Mouse (Mus musculus): ENCODE data around the gene Olfr324. TPM values are rescaled to one million over a fixed set of nuclear protein-coding genes. Genes with fewer than 3 reads are reported as not detected.

The Olfr324 gene
- total and polyA plus RNA-seq, 3 experiments = not detected

DNA sequence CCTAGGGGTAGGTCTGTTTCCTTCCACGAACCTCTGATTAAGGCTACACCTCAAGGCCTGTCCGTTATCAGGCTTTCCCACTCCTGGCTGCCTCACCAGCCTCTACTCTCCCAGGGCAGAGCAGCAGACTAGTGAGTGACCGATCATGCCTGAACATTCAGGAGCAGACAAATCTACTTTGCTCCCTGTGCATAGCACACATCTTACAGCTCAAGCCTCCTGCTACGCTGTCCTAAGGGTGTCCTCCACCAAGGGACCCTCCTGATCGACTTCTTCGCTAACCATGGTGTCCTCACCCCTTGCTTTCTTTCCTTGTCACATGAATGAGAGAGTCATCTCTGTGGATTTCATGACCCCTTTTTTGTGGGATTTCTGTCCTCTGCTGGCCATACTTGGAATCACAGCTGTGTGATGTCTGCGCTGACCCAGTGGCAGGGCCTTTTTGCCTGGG lies 7.0 kb upstream of the Olfr324 start:
- H3K4me1 ChIP-seq (ENCODE audit: control insufficient read depth, insufficient read depth, low read length) = no peaks in the 10 kb centered on the region
- H3K27me3 ChIP-seq (ENCODE audit: control insufficient read depth, insufficient read depth, low read length) = no peaks in the 10 kb centered on the region
- no peak overlapping the region for H3K27ac ChIP-seq
- H3K9ac ChIP-seq (ENCODE audit: low read depth, low read length) = no peak overlapping the region
- TF ChIP-seq POLR2A (IDR thresholded peaks at IDR 0.05; ENCODE audit: insufficient read depth, low read depth, low read length) (no peak), CTCF (IDR thresholded peaks at IDR 0.05) (peak; percentile 89), EP300 (IDR thresholded peaks at IDR 0.05; ENCODE audit: insufficient read depth, low read depth, low read length) (no peak)
- no peaks in the 10 kb centered on the region for H3K36me3 ChIP-seq (ENCODE audit: control insufficient read depth, insufficient read depth, low read length)
- H3K79me2 ChIP-seq (replicated peaks; ENCODE audit: control insufficient read depth, insufficient read depth, low read length) = no peaks in the 10 kb centered on the region
- intact Hi-C loops (cut with DNase I) = loop anchor here (5.0 kb wide), 2 partner anchors 186 to 351 kb away; no protein-coding TSS in a partner anchor
- no peak overlapping the region for H3K4me3 ChIP-seq
- DNase-seq = peak; percentile 19 to 56
- WGBS = 64% methylated on average over 7 of the region's 7 CpGs

DNA sequence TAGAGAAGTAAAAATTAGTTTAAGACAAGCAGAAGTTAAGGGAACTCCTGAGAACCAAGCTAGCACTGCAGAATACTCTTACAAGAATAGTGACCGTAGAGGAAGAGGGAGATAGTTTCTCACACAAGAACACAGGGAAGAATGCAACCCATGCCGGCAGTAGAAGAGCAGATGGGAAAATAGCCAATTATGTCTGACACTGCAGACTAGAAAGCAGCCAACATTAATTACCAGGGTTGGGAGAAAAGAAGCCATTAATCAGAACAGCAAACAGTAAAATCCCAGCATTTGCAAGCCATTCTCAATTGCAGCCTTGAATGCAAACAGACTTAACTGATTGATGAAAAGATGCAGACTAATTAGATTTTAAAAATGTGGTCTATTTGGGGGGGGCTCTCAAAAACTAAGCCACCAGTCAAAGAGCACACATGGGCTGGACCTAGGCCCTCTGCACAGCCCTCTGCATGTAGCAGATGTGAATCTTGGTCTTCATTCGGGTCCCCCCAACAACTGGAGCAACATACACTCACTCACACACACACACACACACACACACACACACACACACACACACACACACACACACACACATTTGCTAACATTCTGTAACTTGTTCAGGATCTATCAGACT lies 6.2 kb upstream of the Olfr324 start:
- 52% methylated on average over 3 of the region's 3 CpGs for WGBS
- H3K9ac ChIP-seq (ENCODE audit: low read depth, low read length) = no peak overlapping the region

DNA sequence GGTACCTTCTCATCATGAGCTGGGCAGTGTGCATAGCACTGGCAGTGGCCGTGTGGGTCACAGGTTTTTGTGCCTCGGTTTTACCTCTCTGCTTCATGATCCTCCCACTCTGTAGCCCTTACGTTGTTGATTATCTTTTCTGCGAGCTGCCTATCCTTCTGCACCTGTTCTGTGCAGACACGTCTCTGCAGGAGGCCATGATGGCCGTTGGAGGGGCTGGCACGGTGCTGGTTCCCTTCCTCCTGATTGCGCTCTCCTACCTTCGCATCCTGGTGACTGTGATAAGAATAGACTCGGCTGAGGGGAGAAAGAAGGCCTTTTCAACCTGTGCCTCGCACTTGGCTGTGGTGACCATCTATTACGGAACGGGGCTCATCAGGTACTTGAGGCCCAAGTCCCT lies 2.9 kb downstream of the Olfr324 start:
- intact Hi-C loops (cut with DNase I) = no loop called here
- DNase-seq = no peak
- no peaks in the 10 kb centered on the region for H3K4me1 ChIP-seq (ENCODE audit: control insufficient read depth, insufficient read depth, low read length)
- H3K4me3 ChIP-seq = no peak overlapping the region
- H3K79me2 ChIP-seq (replicated peaks; ENCODE audit: control insufficient read depth, insufficient read depth, low read length) = no peaks in the 10 kb centered on the region
- H3K9ac ChIP-seq (ENCODE audit: low read depth, low read length) = no peak overlapping the region
- WGBS = 81% methylated on average over 13 of the region's 13 CpGs
- H3K36me3 ChIP-seq (ENCODE audit: control insufficient read depth, insufficient read depth, low read length) = no peaks in the 10 kb centered on the region
- H3K27ac ChIP-seq = no peak overlapping the region
- TF ChIP-seq EP300 (IDR thresholded peaks at IDR 0.05; ENCODE audit: insufficient read depth, low read depth, low read length) (no peak), POLR2A (IDR thresholded peaks at IDR 0.05; ENCODE audit: insufficient read depth, low read depth, low read length) (no peak), CTCF (IDR thresholded peaks at IDR 0.05) (no peak)
- H3K27me3 ChIP-seq (ENCODE audit: control insufficient read depth, insufficient read depth, low read length) = no peaks in the 10 kb centered on the region

More for the DNA sequence above, 6.2 kb upstream of the Olfr324 start:
- no peak for DNase-seq
- Histone ChIP-seq H3K79me2 (replicated peaks; ENCODE audit: control insufficient read depth, insufficient read depth, low read length) (no peaks in the 10 kb centered on the region), H3K27me3 (ENCODE audit: control insufficient read depth, insufficient read depth, low read length) (no peaks in the 10 kb centered on the region), H3K4me1 (ENCODE audit: control insufficient read depth, insufficient read depth, low read length) (no peaks in the 10 kb centered on the region), H3K27ac (no peak overlapping the region), H3K36me3 (ENCODE audit: control insufficient read depth, insufficient read depth, low read length) (no peaks in the 10 kb centered on the region), H3K4me3 (no peak overlapping the region)
- intact Hi-C loops (cut with DNase I) = loop anchor here (5.0 kb wide), 2 partner anchors 186 to 351 kb away; no protein-coding TSS in a partner anchor
- TF ChIP-seq POLR2A (IDR thresholded peaks at IDR 0.05; ENCODE audit: insufficient read depth, low read depth, low read length) = no peak
- TF ChIP-seq CTCF (IDR thresholded peaks at IDR 0.05) = no peak
- TF ChIP-seq EP300 (IDR thresholded peaks at IDR 0.05; ENCODE audit: insufficient read depth, low read depth, low read length) = no peak

DNA sequence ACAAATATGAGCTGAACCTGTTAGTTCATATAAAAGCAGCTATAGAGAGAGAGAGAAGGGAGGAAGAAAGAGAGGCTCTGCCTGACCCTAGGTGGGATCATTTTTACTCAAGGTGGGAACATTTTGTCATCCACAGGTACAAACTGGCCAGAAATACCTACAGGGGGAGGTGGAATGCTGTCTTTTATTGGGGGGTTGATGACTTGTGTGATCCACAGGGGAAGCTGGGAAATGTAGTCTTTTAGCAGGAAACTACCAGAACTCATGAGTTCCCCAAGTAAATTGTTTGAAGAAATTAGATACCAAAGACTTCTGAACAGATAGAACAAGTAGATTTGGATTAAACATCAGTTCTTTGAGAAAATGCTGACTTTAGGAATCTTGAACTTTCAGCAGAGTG lies 7.1 kb downstream of the Olfr324 start:
- H3K27me3 ChIP-seq (ENCODE audit: control insufficient read depth, insufficient read depth, low read length) = no peaks in the 10 kb centered on the region
- no peak overlapping the region; the same call in 1 of the 2 replicates for H3K27ac ChIP-seq
- intact Hi-C loops (cut with DNase I) = no loop called here

DNA sequence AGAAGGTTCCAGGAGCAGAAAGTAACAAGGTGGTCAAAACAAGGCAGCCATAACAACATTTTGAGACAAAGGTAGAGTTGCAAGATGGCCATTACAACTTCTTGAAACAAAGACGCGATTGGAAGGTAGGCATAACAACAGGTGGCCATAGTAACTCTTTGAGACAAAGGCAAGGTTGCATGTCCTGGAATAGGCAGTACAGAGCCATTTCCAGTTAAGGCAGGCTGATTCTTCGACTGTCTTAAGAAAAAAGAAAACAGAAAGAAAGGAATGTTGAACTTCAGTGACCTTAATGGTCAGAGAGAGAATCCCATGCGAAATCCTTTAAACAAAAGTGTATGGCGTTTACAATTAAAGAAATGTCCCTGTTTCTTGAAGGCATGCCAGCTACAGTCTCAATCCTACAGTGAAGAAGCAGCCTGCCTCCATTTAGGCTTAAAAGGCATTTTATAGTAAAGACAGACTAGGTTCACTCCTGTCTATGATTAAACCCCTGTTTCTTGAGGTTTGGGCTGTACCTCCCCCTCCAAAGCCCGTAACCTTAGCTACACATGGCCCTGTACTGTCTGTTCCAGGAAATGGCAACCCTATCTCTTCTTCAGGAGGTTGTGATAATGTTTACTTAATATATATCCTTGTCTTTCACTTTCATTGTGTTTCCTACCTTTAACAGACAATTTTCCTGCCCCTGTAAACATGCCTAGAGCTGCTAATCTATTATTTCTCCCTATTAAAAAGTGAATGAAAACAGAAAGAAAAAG lies 8.1 kb downstream of the Olfr324 start:
- H3K4me1 ChIP-seq (ENCODE audit: control insufficient read depth, insufficient read depth, low read length) = peaks cover 3% of the 10 kb centered on the region
- no peaks in the 10 kb centered on the region for H3K79me2 ChIP-seq (replicated peaks; ENCODE audit: control insufficient read depth, insufficient read depth, low read length)
- no peak overlapping the region for H3K4me3 ChIP-seq
- intact Hi-C loops (cut with DNase I) = no loop called here
- H3K27ac ChIP-seq = no peak overlapping the region
- 66% methylated on average over 6 of the region's 6 CpGs for WGBS
- DNase-seq = no peak
- no peaks in the 10 kb centered on the region for H3K27me3 ChIP-seq (ENCODE audit: control insufficient read depth, insufficient read depth, low read length)
- no peak overlapping the region for H3K9ac ChIP-seq (ENCODE audit: low read depth, low read length)
- no peaks in the 10 kb centered on the region for H3K36me3 ChIP-seq (ENCODE audit: control insufficient read depth, insufficient read depth, low read length)
- no peak for TF ChIP-seq EP300 (IDR thresholded peaks at IDR 0.05; ENCODE audit: insufficient read depth, low read depth, low read length)
- no peak for TF ChIP-seq CTCF (IDR thresholded peaks at IDR 0.05)
- TF ChIP-seq POLR2A (IDR thresholded peaks at IDR 0.05; ENCODE audit: insufficient read depth, low read depth, low read length) = no peak

More for the DNA sequence above, 7.1 kb downstream of the Olfr324 start:
- Histone ChIP-seq H3K79me2 (replicated peaks; ENCODE audit: control insufficient read depth, insufficient read depth, low read length) (no peaks in the 10 kb centered on the region), H3K4me3 (no peak overlapping the region), H3K4me1 (ENCODE audit: control insufficient read depth, insufficient read depth, low read length) (peaks cover 3% of the 10 kb centered on the region), H3K36me3 (ENCODE audit: control insufficient read depth, insufficient read depth, low read length) (no peaks in the 10 kb centered on the region), H3K9ac (ENCODE audit: low read depth, low read length) (no peak overlapping the region)
- DNase-seq = no peak
- no peak for TF ChIP-seq CTCF (IDR thresholded peaks at IDR 0.05)
- no peak for TF ChIP-seq POLR2A (IDR thresholded peaks at IDR 0.05; ENCODE audit: insufficient read depth, low read depth, low read length)
- no peak for TF ChIP-seq EP300 (IDR thresholded peaks at IDR 0.05; ENCODE audit: insufficient read depth, low read depth, low read length)

DNA sequence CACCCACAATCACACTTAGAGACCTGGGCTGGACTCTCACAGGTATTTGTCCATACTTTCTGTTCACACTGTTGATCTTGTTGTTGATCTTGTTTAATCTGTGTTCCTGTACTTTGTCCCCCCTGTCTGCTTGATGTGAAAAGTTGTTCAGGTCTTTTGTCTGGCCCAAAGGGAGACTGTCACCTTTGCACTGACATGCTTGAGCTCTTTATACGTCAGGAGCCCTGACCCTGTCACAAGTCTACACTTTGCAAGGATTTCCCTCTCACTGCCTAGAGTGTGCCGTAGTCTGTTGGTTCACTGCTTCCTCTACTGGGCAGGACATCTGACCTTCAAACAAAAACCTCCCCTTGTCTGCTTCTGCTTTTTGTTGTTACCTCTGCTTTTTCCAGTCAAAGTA lies 9.8 kb downstream of the Olfr324 start:
- no peak overlapping the region for H3K9ac ChIP-seq (ENCODE audit: low read depth, low read length)
- no peak for DNase-seq
- no peak for TF ChIP-seq CTCF (IDR thresholded peaks at IDR 0.05)
- TF ChIP-seq EP300 (IDR thresholded peaks at IDR 0.05; ENCODE audit: insufficient read depth, low read depth, low read length) = no peak
- no peak for TF ChIP-seq POLR2A (IDR thresholded peaks at IDR 0.05; ENCODE audit: insufficient read depth, low read depth, low read length)
- H3K27ac ChIP-seq = peak overlapping the region; percentile 1
- peaks cover 3% of the 10 kb centered on the region for H3K4me1 ChIP-seq (ENCODE audit: control insufficient read depth, insufficient read depth, low read length)
- H3K36me3 ChIP-seq (ENCODE audit: control insufficient read depth, insufficient read depth, low read length) = no peaks in the 10 kb centered on the region
- 28% methylated on average over 2 of the region's 2 CpGs for WGBS
- no peak overlapping the region for H3K4me3 ChIP-seq
- no peaks in the 10 kb centered on the region for H3K27me3 ChIP-seq (ENCODE audit: control insufficient read depth, insufficient read depth, low read length)
- intact Hi-C loops (cut with DNase I) = no loop called here
- H3K79me2 ChIP-seq (replicated peaks; ENCODE audit: control insufficient read depth, insufficient read depth, low read length) = no peaks in the 10 kb centered on the region
